Mouse (Mus musculus): ENCODE data around the gene Gm10300. TPM values are rescaled to one million over a fixed set of nuclear protein-coding genes. Genes with fewer than 3 reads are reported as not detected.

The Gm10300 gene
- polyA plus RNA-seq, 1 experiment, result not detected

- Histone ChIP-seq H3ac (ENCODE audit: control insufficient read depth, insufficient read length, low read depth) (no peak overlapping the region), H3K79me3 (ENCODE audit: low read depth) (peaks cover 2% of the 10 kb centered on the region), H3K4me3 (ENCODE audit: insufficient read depth, poor library complexity, severe bottlenecking) (no peak overlapping the region), H3K27me3 (ENCODE audit: control insufficient read depth, insufficient read depth, insufficient read length) (no peaks in the 10 kb centered on the region), H3K36me3 (ENCODE audit: control insufficient read depth, insufficient read depth) (no peaks in the 10 kb centered on the region), H3K79me2 (ENCODE audit: control insufficient read depth, insufficient read depth) (no peaks in the 10 kb centered on the region)
- TF ChIP-seq CEBPB (IDR thresholded peaks at IDR 0.05; ENCODE audit: low read depth), result no peak
- no peak for TF ChIP-seq CTCF (IDR thresholded peaks at IDR 0.05; ENCODE audit: control insufficient read depth, insufficient read depth, insufficient read length)
- TF ChIP-seq MAX (IDR thresholded peaks at IDR 0.05), result no peak
- TF ChIP-seq MYOG (IDR thresholded peaks at IDR 0.05; ENCODE audit: control insufficient read depth, extremely low read depth, insufficient read length), result no peak
- TF ChIP-seq USF1 (IDR thresholded peaks at IDR 0.05; ENCODE audit: low read depth), result no peak
- TF ChIP-seq MYOD1 (IDR thresholded peaks at IDR 0.05; ENCODE audit: control insufficient read depth, insufficient read length, low read depth), result no peak
- TF ChIP-seq FOSL1 (IDR thresholded peaks at IDR 0.05; ENCODE audit: insufficient read depth, low read length, poor library complexity, severe bottlenecking), result no peak
Measured at GRCm38 (mm10) chr4:132072946-132073345, 1.6 kb upstream of the Gm10300 start.

- no peaks in the 10 kb centered on the region for H3K27me3 ChIP-seq (ENCODE audit: control insufficient read depth, insufficient read depth, insufficient read length)
- H3K79me3 ChIP-seq (ENCODE audit: low read depth), result peaks cover 2% of the 10 kb centered on the region
- H3K36me3 ChIP-seq (ENCODE audit: control insufficient read depth, insufficient read depth), result no peaks in the 10 kb centered on the region
- peak within 1 kb of the TSS; percentile 64 for H3ac ChIP-seq (ENCODE audit: control insufficient read depth, insufficient read length, low read depth)
- peak within 1 kb of the TSS; percentile 64 for H3K4me3 ChIP-seq (ENCODE audit: insufficient read depth, poor library complexity, severe bottlenecking)
- TF ChIP-seq MAX (IDR thresholded peaks at IDR 0.05), result peak; percentile 93
- TF ChIP-seq USF1 (IDR thresholded peaks at IDR 0.05; ENCODE audit: low read depth), result peak; percentile 73
- no peak for TF ChIP-seq MYOG (IDR thresholded peaks at IDR 0.05; ENCODE audit: control insufficient read depth, extremely low read depth, insufficient read length)
- TF ChIP-seq CEBPB (IDR thresholded peaks at IDR 0.05; ENCODE audit: low read depth), result peak; percentile 62
- no peaks in the 10 kb centered on the region for H3K79me2 ChIP-seq (ENCODE audit: control insufficient read depth, insufficient read depth)
Measured at GRCm38 (mm10) chr4:132074933-132075769, 654 bp downstream of the Gm10300 start, which contains the start of gene Epb41. Epb41 (minus strand) TSS chr4:132075321.

- no peaks in the 10 kb centered on the region for H3K79me2 ChIP-seq (ENCODE audit: control insufficient read depth, insufficient read depth)
- no peaks in the 10 kb centered on the region for H3K36me3 ChIP-seq (ENCODE audit: control insufficient read depth, insufficient read depth)
- H3K79me3 ChIP-seq (ENCODE audit: low read depth), result peaks cover 2% of the 10 kb centered on the region
- TF ChIP-seq MYOG (IDR thresholded peaks at IDR 0.05; ENCODE audit: control insufficient read depth, extremely low read depth, insufficient read length) (no peak), MAX (IDR thresholded peaks at IDR 0.05) (no peak), FOSL1 (IDR thresholded peaks at IDR 0.05; ENCODE audit: insufficient read depth, low read length, poor library complexity, severe bottlenecking) (no peak), CEBPB (IDR thresholded peaks at IDR 0.05; ENCODE audit: low read depth) (no peak), USF1 (IDR thresholded peaks at IDR 0.05; ENCODE audit: low read depth) (no peak), MYOD1 (IDR thresholded peaks at IDR 0.05; ENCODE audit: control insufficient read depth, insufficient read length, low read depth) (no peak), CTCF (IDR thresholded peaks at IDR 0.05; ENCODE audit: control insufficient read depth, insufficient read depth, insufficient read length) (no peak)
- no peak overlapping the region for H3K4me3 ChIP-seq (ENCODE audit: insufficient read depth, poor library complexity, severe bottlenecking)
- H3ac ChIP-seq (ENCODE audit: control insufficient read depth, insufficient read length, low read depth), result no peak overlapping the region
- H3K27me3 ChIP-seq (ENCODE audit: control insufficient read depth, insufficient read depth, insufficient read length), result no peaks in the 10 kb centered on the region
Measured at GRCm38 (mm10) chr4:132075796-132076195, 1.3 kb downstream of the Gm10300 start.

GRCm38 (mm10) chr4:132076480-132077405 lies 2.2 kb downstream of the Gm10300 start:
- no peaks in the 10 kb centered on the region for H3K36me3 ChIP-seq (ENCODE audit: control insufficient read depth, insufficient read depth)
- no peaks in the 10 kb centered on the region for H3K27me3 ChIP-seq (ENCODE audit: control insufficient read depth, insufficient read depth, insufficient read length)
- H3K79me3 ChIP-seq (ENCODE audit: low read depth), result peaks cover 2% of the 10 kb centered on the region
- no peak overlapping the region for H3ac ChIP-seq (ENCODE audit: control insufficient read depth, insufficient read length, low read depth)
- no peak overlapping the region for H3K4me3 ChIP-seq (ENCODE audit: insufficient read depth, poor library complexity, severe bottlenecking)
- TF ChIP-seq MYOG (IDR thresholded peaks at IDR 0.05; ENCODE audit: control insufficient read depth, extremely low read depth, insufficient read length) (no peak), CEBPB (IDR thresholded peaks at IDR 0.05; ENCODE audit: low read depth) (no peak), MYOD1 (IDR thresholded peaks at IDR 0.05; ENCODE audit: control insufficient read depth, insufficient read length, low read depth) (no peak), CTCF (IDR thresholded peaks at IDR 0.05; ENCODE audit: control insufficient read depth, insufficient read depth, insufficient read length) (no peak), USF1 (IDR thresholded peaks at IDR 0.05; ENCODE audit: low read depth) (no peak), MAX (IDR thresholded peaks at IDR 0.05) (no peak)
- no peaks in the 10 kb centered on the region for H3K79me2 ChIP-seq (ENCODE audit: control insufficient read depth, insufficient read depth)

GRCm38 (mm10) chr4:132077445-132077844 lies 2.9 kb downstream of the Gm10300 start:
- Histone ChIP-seq H3K79me2 (ENCODE audit: control insufficient read depth, insufficient read depth) (no peaks in the 10 kb centered on the region), H3ac (ENCODE audit: control insufficient read depth, insufficient read length, low read depth) (no peak overlapping the region), H3K36me3 (ENCODE audit: control insufficient read depth, insufficient read depth) (no peaks in the 10 kb centered on the region), H3K27me3 (ENCODE audit: control insufficient read depth, insufficient read depth, insufficient read length) (no peaks in the 10 kb centered on the region), H3K79me3 (ENCODE audit: low read depth) (peaks cover 2% of the 10 kb centered on the region), H3K4me3 (ENCODE audit: insufficient read depth, poor library complexity, severe bottlenecking) (no peak overlapping the region)
- TF ChIP-seq MYOG (IDR thresholded peaks at IDR 0.05; ENCODE audit: control insufficient read depth, extremely low read depth, insufficient read length) (no peak), FOSL1 (IDR thresholded peaks at IDR 0.05; ENCODE audit: insufficient read depth, low read length, poor library complexity, severe bottlenecking) (no peak), MYOD1 (IDR thresholded peaks at IDR 0.05; ENCODE audit: control insufficient read depth, insufficient read length, low read depth) (no peak), USF1 (IDR thresholded peaks at IDR 0.05; ENCODE audit: low read depth) (no peak), MAX (IDR thresholded peaks at IDR 0.05) (no peak), CEBPB (IDR thresholded peaks at IDR 0.05; ENCODE audit: low read depth) (no peak), CTCF (IDR thresholded peaks at IDR 0.05; ENCODE audit: control insufficient read depth, insufficient read depth, insufficient read length) (no peak)
